Comparison of ENCODE assay signal across 7 mouse cellular contexts in the genomic region with DNA sequence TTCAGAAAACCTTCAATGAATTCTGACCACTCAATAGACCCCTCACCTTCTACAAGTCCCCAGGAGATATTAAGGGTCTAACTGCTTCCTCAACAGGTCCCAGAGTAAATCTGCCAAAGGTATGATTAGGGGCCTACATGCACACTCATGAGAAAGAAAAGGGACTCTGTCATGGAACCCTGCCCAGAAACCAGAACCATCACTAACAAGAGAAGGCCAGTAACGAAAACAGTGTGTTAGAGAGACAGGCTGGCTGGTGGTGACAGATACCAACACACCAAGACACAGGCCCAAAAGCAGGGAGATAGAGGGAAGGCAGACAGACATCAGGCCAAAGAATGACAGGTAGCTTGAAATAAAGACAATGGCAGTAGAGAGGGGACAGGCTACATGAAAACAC. TPM values are rescaled to one million over a fixed set of nuclear protein-coding genes. Genes with fewer than 3 reads are reported as not detected.
"Had no signal": no experiment of that assay in that cellular context is flagged by ENCODE, and none has a peak within 500 bp of the region (broad histone marks: within the 10 kb centered on the region; RNA-seq: fewer than 3 reads in every experiment).

No protein-coding gene starts in this region.

RNA-seq across cellular contexts. Expression of a gene that starts 42.4 kb away (rescaled TPM):
- polyA plus RNA-seq: limb, embryonic 11.5 days; liver, adult 2 months; liver, embryonic 13.5 days; liver, embryonic 16.5 days; lung, adult 2 months; myocyte; stomach, embryonic 14.5 days had no signal
